Mouse (Mus musculus): ENCODE results near the gene Pkn3.
"Not testable (repeated sequence)": the region's sequence is repeated elsewhere in the genome, so short reads cannot be mapped to it uniquely, and the experiment has no call there.

Gene Pkn3

DNA sequence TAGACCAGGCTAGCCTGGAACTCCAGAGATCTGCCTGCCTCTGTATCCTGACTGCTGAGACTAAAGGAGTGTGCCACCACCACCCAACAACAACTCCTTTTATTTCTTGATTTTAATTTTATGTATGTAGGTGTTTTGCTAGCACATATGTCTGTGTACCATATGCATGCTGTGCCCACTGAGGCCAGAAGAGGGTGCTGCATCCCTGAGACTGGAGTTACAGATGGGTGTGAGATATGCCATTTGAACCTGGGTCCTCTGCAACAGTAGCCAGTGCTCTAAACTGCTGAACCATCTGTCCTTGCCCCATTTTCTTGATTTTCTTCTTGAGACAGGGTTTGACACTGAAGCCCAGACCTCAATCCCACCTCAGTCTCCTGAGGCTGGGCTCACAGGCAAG, 28.9 kb downstream of the Pkn3 start:
- no peak for DNase-seq

GRCm38 (mm10) chr2:30107646-30108045, 30.2 kb downstream of the Pkn3 start:
- no peak for DNase-seq

GRCm38 (mm10) chr2:30108260-30108659, 30.8 kb downstream of the Pkn3 start:
- DNase-seq = no peak

- DNase-seq = no peak
These were observed 34.0 kb downstream of the Pkn3 start for GRCm38 (mm10) chr2:30111500-30111899.

DNA sequence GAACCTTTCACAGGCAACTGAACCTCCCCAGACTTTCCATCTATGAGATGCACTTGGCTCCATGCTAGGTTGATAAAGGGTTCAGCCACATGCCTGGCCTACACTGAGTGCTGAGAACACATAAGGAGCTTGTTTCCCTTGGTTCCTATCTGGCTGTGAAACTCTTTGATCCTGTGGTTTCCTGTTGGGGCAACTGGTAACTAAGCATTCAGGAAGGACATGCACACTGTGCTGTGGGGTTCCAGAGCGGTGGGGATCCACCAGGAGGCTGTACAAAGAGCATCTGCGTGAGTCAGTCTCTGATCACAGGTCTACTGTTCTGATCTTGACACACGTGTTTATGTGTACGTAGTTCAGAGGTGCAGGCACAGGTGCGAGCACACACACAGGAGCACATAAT, 35.1 kb downstream of the Pkn3 start:
- no peak for DNase-seq

GRCm38 (mm10) chr2:30119641-30120051, 42.2 kb downstream of the Pkn3 start:
- no peak for DNase-seq

- no peak for DNase-seq
These were observed 42.8 kb downstream of the Pkn3 start for GRCm38 (mm10) chr2:30120269-30120668.

DNA sequence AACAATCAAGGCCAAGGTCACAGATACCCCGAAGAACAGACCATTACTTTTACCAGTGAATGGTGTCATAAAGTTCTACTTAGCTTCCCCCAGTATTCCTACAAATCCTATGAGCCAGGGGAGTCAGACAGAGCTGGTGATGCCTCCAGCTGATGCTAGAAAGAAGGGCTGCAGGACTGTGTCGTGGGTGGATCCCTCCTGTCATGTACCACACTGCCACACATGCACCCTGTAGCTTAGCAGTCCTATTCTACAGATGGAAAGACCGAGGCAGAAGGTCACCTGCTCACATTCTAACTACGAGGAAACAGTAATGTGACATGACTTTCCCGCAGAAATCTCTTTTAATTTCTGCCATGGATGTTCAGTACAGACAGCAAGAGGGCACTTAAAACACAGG, 45.3 kb downstream of the Pkn3 start:
- DNase-seq = no peak

DNA sequence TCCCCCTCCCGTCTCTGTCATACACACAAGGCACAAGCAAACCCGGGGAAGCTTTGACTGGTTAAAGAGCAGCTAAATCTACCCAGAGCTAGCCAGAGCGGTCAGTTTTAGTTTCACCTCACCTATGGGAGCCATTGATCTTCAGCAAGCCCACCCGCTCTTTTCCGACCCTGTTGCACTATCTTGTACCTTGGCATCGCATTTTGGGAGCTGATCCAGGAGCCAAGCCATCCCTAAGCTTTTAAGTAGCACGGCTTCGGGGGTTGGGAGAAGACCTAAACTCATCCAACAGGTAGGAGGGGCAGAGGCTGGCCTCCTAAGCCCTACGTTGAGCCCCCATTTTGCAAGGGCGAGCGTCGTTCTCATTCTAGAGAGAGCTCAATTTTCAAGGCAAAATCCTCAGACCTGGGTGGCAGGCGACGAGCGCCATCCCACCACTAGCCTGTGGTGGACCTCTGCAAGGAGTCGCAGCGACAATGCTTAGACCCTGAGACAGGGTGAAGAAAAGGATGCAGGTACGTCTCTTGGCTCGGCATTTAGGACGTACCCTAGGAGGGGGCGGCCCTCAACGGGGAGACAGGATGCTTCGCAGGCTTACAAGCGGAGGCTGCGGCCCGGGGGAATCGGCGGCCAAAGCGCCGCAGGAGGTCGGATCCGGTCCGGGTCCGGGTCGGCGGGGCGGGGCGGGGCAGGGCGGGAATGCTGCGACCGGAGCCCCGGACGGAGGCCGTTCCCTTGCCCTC, 46.4 kb downstream of the Pkn3 start:
- DNase-seq = no peak

GRCm38 (mm10) chr2:30124472-30125274, 47.2 kb downstream of the Pkn3 start, which contains the start of gene Zer1:
Gene Zer1 (minus strand): TSS chr2:30124585.
- DNase-seq = peak; percentile 93

DNA sequence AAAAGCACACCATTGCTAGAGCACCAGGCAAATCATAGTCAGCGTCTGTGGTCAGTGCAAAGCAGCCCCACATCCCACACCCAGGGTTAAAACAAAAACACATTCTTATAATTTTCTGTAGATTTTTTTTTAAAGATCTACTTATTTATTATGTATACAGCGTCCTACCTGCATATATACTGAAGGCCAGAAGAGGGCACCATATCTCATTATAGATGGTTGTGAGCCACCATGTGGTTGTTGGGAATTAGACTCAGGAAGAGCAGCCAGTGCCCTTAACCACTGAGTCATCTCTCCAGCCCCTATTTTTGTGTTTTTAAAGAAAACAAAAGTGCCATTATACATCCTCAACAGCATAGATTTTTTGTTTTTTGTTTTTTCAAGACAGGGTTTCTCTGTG, 51.3 kb downstream of the Pkn3 start:
- no peak for DNase-seq

GRCm38 (mm10) chr2:30130156-30130555, 52.7 kb downstream of the Pkn3 start:
- no peak for DNase-seq

DNA sequence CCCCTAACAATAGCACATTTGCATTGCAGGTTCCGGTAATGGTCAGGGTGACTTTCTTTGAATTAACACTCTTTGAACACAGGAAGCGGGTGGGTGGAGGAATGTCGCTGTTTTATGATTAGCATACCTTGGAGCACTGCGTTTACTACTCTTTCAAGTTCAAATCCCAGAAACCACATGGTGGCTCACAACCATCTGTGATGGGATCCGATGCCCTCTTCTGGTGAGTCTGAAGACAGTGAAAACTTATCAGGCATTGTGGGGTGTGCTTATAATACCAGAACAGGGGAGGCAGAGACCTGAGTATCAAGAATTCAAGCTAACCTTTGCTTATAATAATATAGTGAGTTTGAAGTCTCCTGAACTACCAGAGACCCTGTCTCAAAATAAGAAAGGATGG, 53.8 kb downstream of the Pkn3 start:
- DNase-seq = not testable (repeated sequence)

GRCm38 (mm10) chr2:30132801-30133612, 55.5 kb downstream of the Pkn3 start:
- DNase-seq = no peak

- DNase-seq = peak; percentile 97
These were observed 56.3 kb downstream of the Pkn3 start, which contains the start of gene Tbc1d13 for GRCm38 (mm10) chr2:30133613-30134377. Gene Tbc1d13 (plus strand): TSS chr2:30133746.

GRCm38 (mm10) chr2:30134378-30134711, 56.9 kb downstream of the Pkn3 start:
- DNase-seq = no peak

- DNase-seq = no peak
These were observed 57.6 kb downstream of the Pkn3 start for GRCm38 (mm10) chr2:30134928-30135620.

GRCm38 (mm10) chr2:30136458-30136857, 59.0 kb downstream of the Pkn3 start:
- DNase-seq = no peak

GRCm38 (mm10) chr2:30140021-30140420, 62.5 kb downstream of the Pkn3 start:
- peak; percentile 63 for DNase-seq
